Mouse (Mus musculus) heart, embryonic 14.5 days (tissue): ENCODE measurements around the gene Mrpl55. TPM values are rescaled to one million over a fixed set of nuclear protein-coding genes. Genes with fewer than 3 reads are reported as not detected.
A peak's percentile ranks its signal among the peaks of the same experiment; 100 is the strongest.
"Not testable (repeated sequence)": the region's sequence is repeated elsewhere in the genome, so short reads cannot be mapped to it uniquely, and the experiment has no call there.

Source experiments
- ATAC-seq: fragments of 200-750 bp; cut with Nextera tagmentation; 2 replicates; pipeline ENCODE4 v1.8.0; 2017; ENCODE audit warnings: low read depth, moderate TSS enrichment; ENCODE audit not compliant: insufficient number of reproducible peaks, insufficient read depth, low FRiP score
- H3K27ac ChIP-seq, 2 experiments: fragments of 200-500 bp in 1 of 2; fragments of 300-500 bp in 1 of 2; sonication (generic) in 1 of 2; replicated peaks in 1 of 2; 2 replicates each; pipeline ENCODE4 v1.5.1; 2012 to 2014; ENCODE audit warnings: low read depth in 2 of 2, low read length in 2 of 2, control low read depth in 1 of 2, mild to moderate bottlenecking in 1 of 2, mixed read lengths in 1 of 2; ENCODE audit not compliant: control insufficient read depth in 1 of 2, insufficient read depth in 1 of 2
- H3K27me3 ChIP-seq: fragments of 300-500 bp; sonication (generic); 2 replicates; pipeline ENCODE4 v1.6.1; 2014; ENCODE audit warnings: mild to moderate bottlenecking, low read length, control low read depth; ENCODE audit not compliant: control insufficient read depth, insufficient read depth
- H3K36me3 ChIP-seq: fragments of 300-500 bp; sonication (generic); 2 replicates; pipeline ENCODE4 v1.6.1; 2014; ENCODE audit warnings: mild to moderate bottlenecking, control low read depth, low read length, mixed read lengths; ENCODE audit not compliant: control insufficient read depth, insufficient read depth
- H3K4me1 ChIP-seq, 2 experiments: fragments of 200-500 bp in 1 of 2; fragments of 300-500 bp in 1 of 2; sonication (generic) in 1 of 2; 2 replicates each; pipeline ENCODE4 v1.6.1; 2012 to 2014; ENCODE audit warnings: low read length in 2 of 2, control low read depth in 1 of 2, mixed read lengths in 1 of 2; ENCODE audit not compliant: control insufficient read depth in 2 of 2, insufficient read depth in 2 of 2
- H3K4me2 ChIP-seq: fragments of 300-500 bp; sonication (generic); 2 replicates; pipeline ENCODE4 v1.6.1; 2014; ENCODE audit warnings: mild to moderate bottlenecking, low read length
- H3K4me3 ChIP-seq, 2 experiments: fragments of 200-500 bp in 1 of 2; fragments of 300-500 bp in 1 of 2; sonication (generic) in 1 of 2; 2 replicates each; pipeline ENCODE4 v1.5.1; 2012 to 2014; ENCODE audit warnings: low read length in 2 of 2, mild to moderate bottlenecking in 2 of 2, control low read depth in 1 of 2, low read depth in 1 of 2, moderate library complexity in 1 of 2; ENCODE audit not compliant: control insufficient read depth in 1 of 2, insufficient read depth in 1 of 2
- H3K9ac ChIP-seq: fragments of 300-500 bp; sonication (generic); 2 replicates; pipeline ENCODE4 v1.6.1; 2014; ENCODE audit warnings: mild to moderate bottlenecking, low read length
- H3K9me3 ChIP-seq: fragments of 300-500 bp; sonication (generic); 2 replicates; pipeline ENCODE4 v1.6.1; 2016; ENCODE audit warnings: low read length, control low read depth; ENCODE audit not compliant: control insufficient read depth
- whole genome bisulfite sequencing: fragments of 180-500 bp; shearing (Covaris S2); extraction: QIAGEN DNeasy Blood & Tissue Kit; methylation state at CpG from one replicate; pipeline ENCODE4 v1.1.7; 2014; 5-methylcytosine and 5-hydroxymethylcytosine counted together
- polyA plus RNA-seq: library from polyadenylated mRNA; unstranded; fragments of >200 nt; fragmentation: Nextera tagmentation; extraction: Ambion mirVana; gene quantifications from 2 replicates; pipeline ENCODE4 v1.2.1, GENCODE M21; 2014

Mrpl55 gene
- polyA plus RNA-seq, 1 experiment from 2014 or later: 133 TPM

GRCm38 (mm10) chr11:59196230-59196629 lies 6.1 kb upstream of the Mrpl55 start:
- ATAC-seq: no peak
- no peak overlapping the region for H3K27ac ChIP-seq
- H3K9ac ChIP-seq: no peak overlapping the region

GRCm38 (mm10) chr11:59201216-59202002 lies 877 bp upstream of the Mrpl55 start:
- H3K9me3 ChIP-seq: no peaks in the 10 kb centered on the region
- ATAC-seq: peak; percentile 11; the same call in 1 of the 2 replicates

More at GRCm38 (mm10) chr11:59196230-59196629, 6.1 kb upstream of the Mrpl55 start:
- no peak overlapping the region for H3K4me2 ChIP-seq
- no peak overlapping the region for H3K4me3 ChIP-seq
- H3K27me3 ChIP-seq: no peaks in the 10 kb centered on the region
- H3K9me3 ChIP-seq: no peaks in the 10 kb centered on the region
- H3K36me3 ChIP-seq: peaks cover 9% of the 10 kb centered on the region; the same call in 1 of the 2 replicates
- H3K4me1 ChIP-seq: peaks cover 2 to 3% of the 10 kb centered on the region in 2 experiments

GRCm38 (mm10) chr11:59208153-59208831 lies 6.0 kb downstream of the Mrpl55 start, which contains the start of gene 2310033P09Rik:
2310033P09Rik (plus strand) TSS chr11:59208321.
- H3K27me3 ChIP-seq: no peaks in the 10 kb centered on the region
- peak within 1 kb of the TSS; percentile 75 for H3K4me2 ChIP-seq
- H3K9ac ChIP-seq: peak within 1 kb of the TSS; percentile 90
- H3K9me3 ChIP-seq: no peaks in the 10 kb centered on the region
- peaks cover 76% of the 10 kb centered on the region for H3K36me3 ChIP-seq
- peak; percentile 76 for ATAC-seq
- under 1% methylated on average over 67 of the region's 67 CpGs for WGBS
- peaks cover 2 to 18% of the 10 kb centered on the region in 2 experiments; a peak in 3 of 4 replicates for H3K4me1 ChIP-seq
- peak within 1 kb of the TSS; percentile 88 to 93 for H3K27ac ChIP-seq
- peak within 1 kb of the TSS; percentile 75 to 79 for H3K4me3 ChIP-seq

More at GRCm38 (mm10) chr11:59201216-59202002, 877 bp upstream of the Mrpl55 start:
- 25% methylated on average over 16 of the region's 16 CpGs for WGBS
- Histone ChIP-seq H3K4me3 (peak overlapping the region; percentile 83 to 86), H3K9ac (peak overlapping the region; percentile 87), H3K4me1 (peaks cover 6 to 12% of the 10 kb centered on the region in 2 experiments), H3K27me3 (no peaks in the 10 kb centered on the region), H3K27ac (peak overlapping the region; percentile 74 to 91), H3K36me3 (peaks cover 37% of the 10 kb centered on the region), H3K4me2 (peak overlapping the region; percentile 95)

- Histone ChIP-seq H3K27me3 (no peaks in the 10 kb centered on the region), H3K4me2 (peak overlapping the region; percentile 75), H3K4me3 (peak overlapping the region; percentile 75 to 79), H3K4me1 (peaks cover 2 to 25% of the 10 kb centered on the region in 2 experiments; a peak in 3 of 4 replicates), H3K27ac (peak overlapping the region; percentile 20 to 93; a peak in 2 of 4 replicates), H3K9ac (peak overlapping the region; percentile 90), H3K9me3 (no peaks in the 10 kb centered on the region), H3K36me3 (peaks cover 79% of the 10 kb centered on the region)
- ATAC-seq: peak; percentile 31
- WGBS: 6% methylated on average over 18 of the region's 18 CpGs
Observed at GRCm38 (mm10) chr11:59209003-59209441, 6.7 kb downstream of the Mrpl55 start.

- Histone ChIP-seq H3K9ac (no peak overlapping the region), H3K4me3 (no peak overlapping the region), H3K36me3 (peaks cover 79% of the 10 kb centered on the region), H3K9me3 (no peaks in the 10 kb centered on the region), H3K4me2 (peak overlapping the region; percentile 75), H3K27ac (peak overlapping the region in 1 of 2 experiments; percentile 93; a peak in 1 of 4 replicates), H3K4me1 (peaks cover 2 to 29% of the 10 kb centered on the region in 2 experiments; a peak in 3 of 4 replicates), H3K27me3 (no peaks in the 10 kb centered on the region)
- 70% methylated on average over 5 of the region's 5 CpGs for WGBS
- ATAC-seq: no peak
Observed at GRCm38 (mm10) chr11:59209580-59209979, 7.3 kb downstream of the Mrpl55 start.

GRCm38 (mm10) chr11:59210020-59210419 lies 7.7 kb downstream of the Mrpl55 start:
- WGBS: 71% methylated on average over 4 of the region's 4 CpGs
- Histone ChIP-seq H3K9ac (no peak overlapping the region), H3K27me3 (no peaks in the 10 kb centered on the region), H3K9me3 (no peaks in the 10 kb centered on the region), H3K4me2 (no peak overlapping the region), H3K27ac (no peak overlapping the region), H3K4me3 (no peak overlapping the region), H3K4me1 (peaks cover 2 to 29% of the 10 kb centered on the region in 2 experiments; a peak in 3 of 4 replicates), H3K36me3 (peaks cover 79% of the 10 kb centered on the region)
- no peak for ATAC-seq

- H3K27ac ChIP-seq, H3K9ac ChIP-seq, H3K4me2 ChIP-seq, H3K9me3 ChIP-seq, ATAC-seq, H3K27me3 ChIP-seq, H3K4me3 ChIP-seq: not testable (repeated sequence)
- H3K4me1 ChIP-seq: peaks cover 2 to 29% of the 10 kb centered on the region in 2 experiments; a peak in 3 of 4 replicates
- H3K36me3 ChIP-seq: peaks cover 65% of the 10 kb centered on the region
- 84% methylated on average over 8 of the region's 9 CpGs for WGBS
Observed at GRCm38 (mm10) chr11:59211561-59211960, 9.3 kb downstream of the Mrpl55 start.
